Mouse (Mus musculus) forebrain, postnatal 0 days (tissue): ENCODE data around the gene Gnb1. TPM values are rescaled to one million over a fixed set of nuclear protein-coding genes. Genes with fewer than 3 reads are reported as not detected.

Experiments
- ATAC-seq: fragments of 200-750 bp; cut with Nextera tagmentation; 2 replicates; pipeline ENCODE4 v1.8.0; 2017; ENCODE audit warnings: mild to moderate bottlenecking, moderate library complexity
- DNase-seq: peaks from one replicate; pipeline ENCODE4 v3.0.0-alpha.2; 2015
- H3K27ac ChIP-seq: fragments of 300-500 bp; sonication (generic); 2 replicates; pipeline ENCODE4 v1.5.1; 2014; ENCODE audit warnings: low read depth, mild to moderate bottlenecking, antibody characterized with exemption, low read length, moderate library complexity, mixed read lengths
- H3K27me3 ChIP-seq: fragments of 300-500 bp; sonication (generic); 2 replicates; pipeline ENCODE4 v1.6.1; 2014; ENCODE audit warnings: mild to moderate bottlenecking, low read length, mixed read lengths; ENCODE audit not compliant: insufficient read depth
- H3K36me3 ChIP-seq: fragments of 300-500 bp; sonication (generic); 2 replicates; pipeline ENCODE4 v1.6.1; 2014; ENCODE audit warnings: mild to moderate bottlenecking, moderate library complexity; ENCODE audit not compliant: insufficient read depth
- H3K4me1 ChIP-seq: fragments of 300-500 bp; sonication (generic); 2 replicates; pipeline ENCODE4 v1.6.1; 2014; ENCODE audit warnings: antibody characterized with exemption; ENCODE audit not compliant: insufficient read depth
- H3K4me2 ChIP-seq: fragments of 300-500 bp; sonication (generic); 2 replicates; pipeline ENCODE4 v1.6.1; 2014; ENCODE audit warnings: low read depth, mild to moderate bottlenecking, moderate library complexity
- H3K4me3 ChIP-seq: fragments of 300-500 bp; sonication (generic); 2 replicates; pipeline ENCODE4 v1.5.1; 2014; ENCODE audit warnings: low read depth, low read length, mixed read lengths
- H3K9ac ChIP-seq: fragments of 300-500 bp; sonication (generic); 2 replicates; pipeline ENCODE4 v1.6.1; 2014; ENCODE audit warnings: mild to moderate bottlenecking
- H3K9me3 ChIP-seq: fragments of 300-500 bp; sonication (generic); 2 replicates; pipeline ENCODE4 v1.6.1; 2016; ENCODE audit warnings: low read length
- CTCF ChIP-seq: sonication (generic); IDR thresholded peaks from 2 replicates; pipeline ENCODE4 v1.5.1; 2016; ENCODE audit warnings: antibody characterized with exemption, control low read depth, low read depth
- WGBS: fragments of 180-500 bp; shearing (Covaris S2); extraction: QIAGEN DNeasy Blood & Tissue Kit; methylation state at CpG from one replicate; pipeline ENCODE4 v1.1.7; 2014; 5-methylcytosine and 5-hydroxymethylcytosine counted together
- polyA plus RNA-seq: library from polyadenylated mRNA; unstranded; fragments of >200 nt; fragmentation: Nextera tagmentation; extraction: Ambion mirVana; gene quantifications from 2 replicates; pipeline ENCODE4 v1.2.1, GENCODE M21; 2015
- total RNA-seq: library from RNA; depleted of rRNA; stranded (reverse); fragments of >200 nt; gene quantifications from 2 replicates; pipeline ENCODE4 v1.2.3, GENCODE M21; 2014

Gene Gnb1
- total and polyA plus RNA-seq, 2 experiments from 2014 or later, result 268 to 1,420 TPM

DNA sequence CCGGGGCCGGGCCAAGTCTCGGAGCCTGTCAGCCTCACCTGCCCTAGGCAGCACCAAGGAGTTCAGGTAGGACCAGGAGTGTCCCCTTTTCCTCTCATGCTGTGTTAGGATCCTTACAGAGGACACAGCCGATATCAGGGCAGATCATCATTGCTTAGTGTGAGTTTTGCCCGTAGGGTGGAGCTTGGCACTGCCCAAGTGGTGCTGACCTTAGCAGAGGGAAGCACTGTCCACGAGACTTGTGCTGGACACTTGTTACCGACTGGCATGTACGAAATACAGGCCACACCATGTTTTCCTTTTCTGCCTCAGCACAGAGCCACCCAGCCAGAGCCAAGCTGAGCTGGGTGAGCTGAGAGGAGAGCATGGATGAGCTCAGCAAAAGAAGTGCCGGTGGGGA is 86.0 kb downstream of the Gnb1 start:
- DNase-seq (no peak), ATAC-seq (no peak)
- Histone ChIP-seq H3K27me3 (no peaks in the 10 kb centered on the region), H3K9ac (no peak overlapping the region), H3K4me1 (no peaks in the 10 kb centered on the region), H3K27ac (no peak overlapping the region), H3K4me2 (no peak overlapping the region), H3K9me3 (no peaks in the 10 kb centered on the region), H3K36me3 (peaks cover 32% of the 10 kb centered on the region), H3K4me3 (no peak overlapping the region)
- no peak for TF ChIP-seq CTCF
- 97% methylated on average over 9 of the region's 9 CpGs for WGBS

DNA sequence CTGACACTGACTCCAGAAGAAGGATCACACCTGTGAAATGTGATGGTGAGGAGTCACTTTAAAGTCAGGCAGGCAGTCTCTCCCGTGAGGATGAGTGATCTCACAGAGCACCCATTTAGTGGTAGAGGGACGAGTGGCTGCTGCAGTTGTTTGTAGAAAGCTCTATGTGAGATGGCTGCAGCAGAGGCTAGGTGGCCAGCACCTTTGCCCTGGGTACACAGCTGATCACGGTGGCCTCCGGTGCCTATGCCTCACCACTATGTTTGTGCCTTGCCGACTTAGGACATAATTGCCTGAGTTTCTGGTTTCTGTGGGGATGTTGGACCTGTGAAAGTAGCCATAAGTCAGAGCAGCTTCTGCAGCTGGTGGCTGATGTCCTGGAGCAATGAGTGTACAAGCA is 86.6 kb downstream of the Gnb1 start:
- no peaks in the 10 kb centered on the region for H3K9me3 ChIP-seq
- 90% methylated on average over 5 of the region's 5 CpGs for WGBS
- no peak for ATAC-seq
- no peak for TF ChIP-seq CTCF
- H3K36me3 ChIP-seq, result peaks cover 37% of the 10 kb centered on the region
- H3K4me2 ChIP-seq, result no peak overlapping the region
- H3K4me1 ChIP-seq, result no peaks in the 10 kb centered on the region
- H3K4me3 ChIP-seq, result no peak overlapping the region
- H3K27ac ChIP-seq, result no peak overlapping the region
- H3K9ac ChIP-seq, result no peak overlapping the region
- no peaks in the 10 kb centered on the region for H3K27me3 ChIP-seq
- no peak for DNase-seq

DNA sequence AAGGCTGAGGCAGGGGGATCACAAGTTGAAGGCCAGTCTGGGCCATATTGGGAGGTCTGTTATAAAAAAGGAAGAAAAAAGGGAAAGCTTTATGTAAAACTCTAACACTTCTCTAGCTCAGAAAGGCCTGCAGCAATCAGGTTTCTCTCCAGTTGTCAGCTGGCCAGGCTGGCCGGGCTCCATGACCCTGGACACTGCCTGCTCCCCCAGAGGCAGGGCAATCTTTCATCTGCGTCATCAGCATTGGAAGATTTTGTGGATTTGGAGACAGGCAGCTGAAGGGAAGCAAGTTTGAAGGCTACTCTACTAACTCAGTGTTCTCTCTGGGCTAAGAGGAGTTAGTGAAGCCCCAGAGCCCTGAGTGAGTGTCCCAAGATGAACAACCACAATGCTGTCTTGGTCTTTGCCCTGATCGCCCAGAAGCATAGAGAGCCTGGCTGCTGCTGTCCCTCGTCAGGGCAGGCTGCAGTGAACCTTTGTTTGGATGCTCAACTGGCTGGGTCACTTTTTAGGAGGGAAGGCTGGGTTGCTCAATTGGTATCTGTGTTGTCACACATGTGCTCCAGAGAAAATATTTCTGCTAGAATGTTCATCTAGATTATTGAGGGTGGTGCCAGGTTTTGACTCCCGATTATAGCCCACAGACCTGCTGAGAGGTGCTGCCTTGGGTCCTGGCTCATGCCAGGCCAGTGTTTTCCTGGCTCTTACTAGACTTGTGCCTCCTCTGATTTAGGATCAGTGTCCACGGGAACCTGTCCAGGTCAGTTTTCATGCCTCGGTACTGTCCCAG is 87.4 kb downstream of the Gnb1 start:
- Histone ChIP-seq H3K9me3 (no peaks in the 10 kb centered on the region), H3K4me1 (no peaks in the 10 kb centered on the region), H3K4me3 (no peak overlapping the region), H3K9ac (no peak overlapping the region), H3K27me3 (no peaks in the 10 kb centered on the region), H3K36me3 (peaks cover 40% of the 10 kb centered on the region), H3K27ac (no peak overlapping the region), H3K4me2 (no peak overlapping the region)
- TF ChIP-seq CTCF, result no peak
- no peak for DNase-seq
- ATAC-seq, result no peak
- 90% methylated on average over 7 of the region's 7 CpGs for WGBS

DNA sequence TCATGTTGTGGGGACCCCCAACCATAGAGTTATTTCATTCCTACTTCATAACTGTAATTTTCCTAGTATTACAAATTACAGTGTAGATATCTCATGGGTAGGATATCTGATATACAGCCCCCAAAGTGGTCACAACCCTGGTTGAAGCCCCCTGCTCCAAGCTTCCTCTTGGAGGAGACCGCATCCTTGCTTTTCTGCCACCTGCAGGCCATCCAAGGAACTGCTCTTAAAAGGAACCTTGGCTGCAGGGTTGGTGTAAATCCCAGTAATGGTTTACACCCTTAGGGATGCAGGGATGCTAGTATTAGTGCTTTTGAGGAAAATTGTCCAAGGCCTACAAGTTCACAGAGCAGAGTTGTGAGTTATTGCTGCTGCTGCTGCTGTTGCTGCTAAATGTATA is 89.3 kb downstream of the Gnb1 start:
- H3K9me3 ChIP-seq, result no peaks in the 10 kb centered on the region
- H3K36me3 ChIP-seq, result peaks cover 55% of the 10 kb centered on the region
- H3K27ac ChIP-seq, result no peak overlapping the region
- ATAC-seq (no peak), DNase-seq (peak; percentile 77)
- no peak overlapping the region for H3K4me3 ChIP-seq
- H3K27me3 ChIP-seq, result no peaks in the 10 kb centered on the region
- H3K9ac ChIP-seq, result no peak overlapping the region
- TF ChIP-seq CTCF, result peak; percentile 85
- H3K4me1 ChIP-seq, result no peaks in the 10 kb centered on the region
- WGBS, result 26% methylated on average over 1 of the region's 1 CpGs
- no peak overlapping the region for H3K4me2 ChIP-seq

DNA sequence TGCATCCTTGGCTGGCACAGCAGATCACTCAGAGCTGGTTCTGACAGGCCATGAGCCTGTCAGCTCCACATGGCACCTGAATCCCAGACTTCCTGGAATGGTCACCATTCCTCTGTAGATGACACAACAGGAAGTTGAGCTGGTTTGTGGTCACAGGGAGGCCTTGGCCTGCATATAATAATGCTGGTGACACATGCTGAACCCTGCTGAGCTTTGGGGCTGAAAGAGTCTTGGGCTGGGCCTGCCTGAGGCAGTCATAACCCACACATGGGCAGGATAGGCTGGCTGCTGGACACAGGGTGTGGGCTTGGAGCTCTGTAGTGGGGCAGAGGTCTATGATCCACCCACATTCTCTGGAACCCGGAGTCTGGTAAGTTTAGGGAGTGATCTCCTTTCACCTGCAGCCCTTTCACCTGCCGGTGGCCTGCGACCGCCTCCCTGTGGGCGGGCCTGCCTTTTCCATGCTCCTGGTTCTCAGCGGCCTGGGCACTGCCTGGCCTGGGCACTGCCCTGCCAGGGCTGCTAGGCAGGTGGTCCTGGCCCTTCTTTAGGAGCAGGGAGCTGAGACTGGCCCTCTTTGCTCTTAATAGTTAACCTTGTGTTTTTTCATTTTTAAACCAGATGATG is 91.2 kb downstream of the Gnb1 start:
- Histone ChIP-seq H3K4me2 (no peak overlapping the region), H3K4me3 (no peak overlapping the region), H3K36me3 (peaks cover 61% of the 10 kb centered on the region), H3K27ac (no peak overlapping the region), H3K9me3 (no peaks in the 10 kb centered on the region), H3K27me3 (no peaks in the 10 kb centered on the region), H3K4me1 (no peaks in the 10 kb centered on the region), H3K9ac (no peak overlapping the region)
- DNase-seq, result no peak
- 93% methylated on average over 6 of the region's 6 CpGs for WGBS
- ATAC-seq, result no peak
- no peak for TF ChIP-seq CTCF

DNA sequence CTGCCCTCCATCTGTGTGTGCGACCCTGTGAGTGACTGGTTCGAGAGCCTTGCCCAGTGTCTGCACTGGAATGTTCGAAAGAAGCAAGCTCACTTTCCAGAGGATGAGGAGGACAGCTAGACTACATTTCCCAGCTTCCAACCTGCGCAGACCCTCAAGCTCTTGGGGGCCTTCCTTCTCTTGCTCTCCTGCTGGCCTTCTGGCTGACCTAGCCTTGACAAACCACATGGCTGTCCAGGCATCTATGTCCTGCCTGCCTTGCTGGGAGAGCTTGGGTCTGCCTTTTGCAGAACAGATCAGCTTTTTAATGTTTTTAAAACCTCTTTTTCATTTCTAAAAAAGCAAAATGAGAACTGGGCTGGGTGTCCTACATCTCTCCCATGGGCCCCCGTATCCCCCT is 98.2 kb downstream of the Gnb1 start:
- WGBS, result 92% methylated on average over 5 of the region's 5 CpGs
- H3K27me3 ChIP-seq, result no peaks in the 10 kb centered on the region
- no peak for TF ChIP-seq CTCF
- DNase-seq (no peak), ATAC-seq (no peak)
- no peak overlapping the region for H3K4me2 ChIP-seq
- H3K4me1 ChIP-seq, result no peaks in the 10 kb centered on the region
- H3K27ac ChIP-seq, result no peak overlapping the region
- no peaks in the 10 kb centered on the region for H3K9me3 ChIP-seq
- no peak overlapping the region for H3K9ac ChIP-seq
- peaks cover 65% of the 10 kb centered on the region for H3K36me3 ChIP-seq
- no peak overlapping the region for H3K4me3 ChIP-seq

DNA sequence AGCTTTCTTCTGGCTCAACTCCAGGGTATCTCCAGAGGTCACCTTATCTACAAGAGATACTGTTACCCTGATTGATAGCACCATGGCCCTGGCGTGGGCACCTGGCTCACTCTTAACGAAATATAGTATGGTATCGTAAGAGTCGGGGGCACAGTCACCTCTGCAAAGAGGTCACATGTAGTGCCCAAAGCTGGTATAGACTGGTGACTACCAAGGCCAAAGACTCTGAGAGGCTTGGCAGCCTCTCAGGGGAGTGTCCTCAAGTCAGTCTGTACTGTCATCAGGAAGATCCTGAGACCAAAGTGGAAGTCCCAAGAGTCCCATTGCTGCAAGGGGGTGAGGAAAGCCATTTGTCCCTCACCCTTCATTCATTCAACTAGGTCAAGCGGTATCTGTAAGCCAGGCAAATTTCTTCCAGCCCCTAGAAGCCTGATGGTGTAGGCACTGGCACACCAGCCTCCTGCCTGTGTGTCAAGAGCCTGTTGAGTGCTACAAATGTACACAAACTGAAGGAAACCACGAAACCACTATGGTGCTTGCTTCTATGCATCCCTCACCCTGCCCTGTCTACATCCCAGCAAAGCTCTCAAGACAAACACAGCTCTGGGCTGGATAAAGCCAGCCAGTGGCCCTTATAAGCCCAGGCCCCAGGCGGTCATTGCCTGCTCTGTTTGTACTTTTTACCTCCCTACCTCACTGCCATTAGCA is 100.0 kb downstream of the Gnb1 start:
- no peaks in the 10 kb centered on the region for H3K27me3 ChIP-seq
- no peak for DNase-seq

More for the DNA sequence above, 100.0 kb downstream of the Gnb1 start:
- ATAC-seq, result no peak
- no peak overlapping the region for H3K9ac ChIP-seq
- no peaks in the 10 kb centered on the region for H3K9me3 ChIP-seq
- no peak for TF ChIP-seq CTCF
- 85% methylated on average over 7 of the region's 7 CpGs for WGBS
- H3K4me2 ChIP-seq, result no peak overlapping the region
- H3K4me1 ChIP-seq, result no peaks in the 10 kb centered on the region
- peaks cover 47% of the 10 kb centered on the region for H3K36me3 ChIP-seq
- H3K27ac ChIP-seq, result no peak overlapping the region
- H3K4me3 ChIP-seq, result no peak overlapping the region
